Mouse (Mus musculus) hindbrain, embryonic 12.5 days (tissue): ENCODE measurements around the gene Raet1e. TPM values are rescaled to one million over a fixed set of nuclear protein-coding genes. Genes with fewer than 3 reads are reported as not detected.
"Not testable (repeated sequence)": the region's sequence is repeated elsewhere in the genome, so short reads cannot be mapped to it uniquely, and the experiment has no call there.

Experiments
- ATAC-seq: fragments of 200-750 bp; cut with Nextera tagmentation; 2 replicates; pipeline ENCODE4 v1.8.0; 2017; ENCODE audit warnings: moderate TSS enrichment; ENCODE audit not compliant: low FRiP score
- H3K27ac ChIP-seq: fragments of 300-500 bp; sonication (generic); 2 replicates; pipeline ENCODE4 v1.5.1; 2016; ENCODE audit warnings: mild to moderate bottlenecking
- H3K27me3 ChIP-seq: fragments of 300-500 bp; sonication (generic); 2 replicates; pipeline ENCODE4 v1.6.1; 2016; ENCODE audit warnings: mild to moderate bottlenecking
- H3K36me3 ChIP-seq: fragments of 300-500 bp; sonication (generic); 2 replicates; pipeline ENCODE4 v1.6.1; 2016; ENCODE audit warnings: mild to moderate bottlenecking
- H3K4me1 ChIP-seq: fragments of 300-500 bp; sonication (generic); 2 replicates; pipeline ENCODE4 v1.6.1; 2016
- H3K4me2 ChIP-seq: fragments of 300-500 bp; sonication (generic); replicated peaks from 2 replicates; pipeline ENCODE4 v1.6.1; 2016; ENCODE audit warnings: mild to moderate bottlenecking
- H3K4me3 ChIP-seq: fragments of 300-500 bp; sonication (generic); 2 replicates; pipeline ENCODE4 v1.5.1; 2016; ENCODE audit warnings: mild to moderate bottlenecking
- H3K9ac ChIP-seq: fragments of 300-500 bp; sonication (generic); 2 replicates; pipeline ENCODE4 v1.6.1; 2016; ENCODE audit warnings: mild to moderate bottlenecking, moderate library complexity
- H3K9me3 ChIP-seq: fragments of 300-500 bp; sonication (generic); replicated peaks from 2 replicates; pipeline ENCODE4 v1.6.1; 2016; ENCODE audit warnings: mild to moderate bottlenecking
- WGBS: fragments of 180-500 bp; shearing (Covaris S2); methylation state at CpG from one replicate; pipeline ENCODE4 v1.1.7; 2016; 5-methylcytosine and 5-hydroxymethylcytosine counted together
- polyA plus RNA-seq: library from polyadenylated mRNA; unstranded; fragments of >200 nt; fragmentation: Nextera tagmentation; extraction: Ambion mirVana; gene quantifications from 2 replicates; pipeline ENCODE4 v1.2.1, GENCODE M21; 2016

Gene Raet1e
- polyA plus RNA-seq, 1 experiment from 2014 or later = 6.1 TPM

GRCm38 (mm10) chr10:22302344-22303057 lies 144.1 kb downstream of the Raet1e start:
- no peaks in the 10 kb centered on the region for H3K4me1 ChIP-seq
- ATAC-seq = no peak
- no peaks in the 10 kb centered on the region for H3K9me3 ChIP-seq
- H3K9ac ChIP-seq = no peak overlapping the region
- H3K27ac ChIP-seq = no peak overlapping the region
- H3K36me3 ChIP-seq = no peaks in the 10 kb centered on the region
- H3K4me2 ChIP-seq = no peak overlapping the region
- no peaks in the 10 kb centered on the region for H3K27me3 ChIP-seq
- no peak overlapping the region for H3K4me3 ChIP-seq
- 87% methylated on average over 5 of the region's 5 CpGs for WGBS

- WGBS = 88% methylated on average over 6 of the region's 6 CpGs
- no peak for ATAC-seq
- Histone ChIP-seq H3K27me3 (no peaks in the 10 kb centered on the region), H3K9me3 (no peaks in the 10 kb centered on the region), H3K27ac (no peak overlapping the region), H3K9ac (no peak overlapping the region), H3K4me3 (no peak overlapping the region), H3K4me2 (no peak overlapping the region), H3K4me1 (no peaks in the 10 kb centered on the region), H3K36me3 (no peaks in the 10 kb centered on the region)
Measured at GRCm38 (mm10) chr10:22303736-22304135, 145.4 kb downstream of the Raet1e start.

GRCm38 (mm10) chr10:22305801-22306200 lies 147.4 kb downstream of the Raet1e start:
- H3K36me3 ChIP-seq = no peaks in the 10 kb centered on the region
- no peaks in the 10 kb centered on the region for H3K27me3 ChIP-seq
- no peak for ATAC-seq
- no peak overlapping the region for H3K4me3 ChIP-seq
- no peak overlapping the region for H3K27ac ChIP-seq
- H3K9me3 ChIP-seq = no peaks in the 10 kb centered on the region
- no peaks in the 10 kb centered on the region for H3K4me1 ChIP-seq
- H3K9ac ChIP-seq = no peak overlapping the region
- 76% methylated on average over 4 of the region's 4 CpGs for WGBS
- H3K4me2 ChIP-seq = no peak overlapping the region

GRCm38 (mm10) chr10:22306452-22306851 lies 148.1 kb downstream of the Raet1e start:
- Histone ChIP-seq H3K9ac (no peak overlapping the region), H3K27me3 (no peaks in the 10 kb centered on the region), H3K4me1 (no peaks in the 10 kb centered on the region), H3K4me3 (no peak overlapping the region), H3K27ac (no peak overlapping the region), H3K36me3 (no peaks in the 10 kb centered on the region), H3K4me2 (no peak overlapping the region), H3K9me3 (no peaks in the 10 kb centered on the region)
- ATAC-seq = no peak
- 73% methylated on average over 4 of the region's 4 CpGs for WGBS

- no peak for ATAC-seq
- Histone ChIP-seq H3K4me3 (no peak overlapping the region), H3K9me3 (no peaks in the 10 kb centered on the region), H3K9ac (no peak overlapping the region), H3K27ac (no peak overlapping the region), H3K4me2 (no peak overlapping the region), H3K27me3 (no peaks in the 10 kb centered on the region), H3K4me1 (no peaks in the 10 kb centered on the region), H3K36me3 (no peaks in the 10 kb centered on the region)
- 67% methylated on average over 1 of the region's 1 CpGs for WGBS
Measured at GRCm38 (mm10) chr10:22308221-22308620, 149.9 kb downstream of the Raet1e start.

GRCm38 (mm10) chr10:22322858-22323257 lies 164.5 kb downstream of the Raet1e start:
- Histone ChIP-seq H3K9ac (no peak overlapping the region), H3K36me3 (no peaks in the 10 kb centered on the region), H3K27ac (no peak overlapping the region), H3K4me3 (no peak overlapping the region), H3K4me1 (no peaks in the 10 kb centered on the region), H3K27me3 (no peaks in the 10 kb centered on the region), H3K9me3 (no peaks in the 10 kb centered on the region), H3K4me2 (no peak overlapping the region)
- no peak for ATAC-seq
- 86% methylated on average over 2 of the region's 2 CpGs for WGBS

GRCm38 (mm10) chr10:22345721-22346120 lies 187.4 kb downstream of the Raet1e start:
- not testable (repeated sequence) for H3K9me3 ChIP-seq, H3K27me3 ChIP-seq, H3K27ac ChIP-seq, H3K9ac ChIP-seq, ATAC-seq, H3K4me1 ChIP-seq, H3K4me3 ChIP-seq, H3K36me3 ChIP-seq, H3K4me2 ChIP-seq
- 76% methylated on average over 4 of the region's 4 CpGs for WGBS

GRCm38 (mm10) chr10:22353548-22354195 lies 195.3 kb downstream of the Raet1e start:
- H3K36me3 ChIP-seq, H3K27me3 ChIP-seq, H3K4me1 ChIP-seq, H3K9me3 ChIP-seq, H3K9ac ChIP-seq, H3K4me2 ChIP-seq, H3K4me3 ChIP-seq, H3K27ac ChIP-seq, ATAC-seq: not testable (repeated sequence)
- 80% methylated on average over 6 of the region's 6 CpGs for WGBS

- not testable (repeated sequence) for H3K36me3 ChIP-seq, H3K9ac ChIP-seq, H3K9me3 ChIP-seq, H3K27me3 ChIP-seq, H3K4me1 ChIP-seq, H3K27ac ChIP-seq, H3K4me2 ChIP-seq, H3K4me3 ChIP-seq, ATAC-seq
- 90% methylated on average over 2 of the region's 2 CpGs for WGBS
Measured at GRCm38 (mm10) chr10:22354196-22354574, 195.8 kb downstream of the Raet1e start.

- H3K27ac ChIP-seq, H3K4me3 ChIP-seq, H3K4me2 ChIP-seq, H3K4me1 ChIP-seq, H3K36me3 ChIP-seq, H3K9me3 ChIP-seq, H3K9ac ChIP-seq, ATAC-seq, H3K27me3 ChIP-seq: not testable (repeated sequence)
- WGBS = 79% methylated on average over 1 of the region's 1 CpGs
Measured at GRCm38 (mm10) chr10:22357373-22357772, 199.0 kb downstream of the Raet1e start.

- WGBS = 75% methylated on average over 3 of the region's 3 CpGs
- ATAC-seq, H3K36me3 ChIP-seq, H3K9me3 ChIP-seq, H3K9ac ChIP-seq, H3K4me2 ChIP-seq, H3K4me3 ChIP-seq, H3K27me3 ChIP-seq, H3K27ac ChIP-seq, H3K4me1 ChIP-seq: not testable (repeated sequence)
Measured at GRCm38 (mm10) chr10:22360252-22360651, 201.9 kb downstream of the Raet1e start, which contains the start of gene Raet1d. Raet1d (plus strand) TSS chr10:22360552.

GRCm38 (mm10) chr10:22360957-22361356 lies 202.6 kb downstream of the Raet1e start:
- H3K36me3 ChIP-seq, H3K9me3 ChIP-seq, H3K4me3 ChIP-seq, H3K27me3 ChIP-seq, H3K27ac ChIP-seq, H3K4me2 ChIP-seq, ATAC-seq, H3K4me1 ChIP-seq, H3K9ac ChIP-seq: not testable (repeated sequence)
- 60% methylated on average over 1 of the region's 2 CpGs for WGBS
